Mouse (Mus musculus): ENCODE measurements around the gene Arl14. TPM values are rescaled to one million over a fixed set of nuclear protein-coding genes. Genes with fewer than 3 reads are reported as not detected.
"Not testable (repeated sequence)": the region's sequence is repeated elsewhere in the genome, so short reads cannot be mapped to it uniquely, and the experiment has no call there.

The Arl14 gene
- polyA plus RNA-seq, 1 experiment = not detected

GRCm38 (mm10) chr3:69241020-69241419, 18.8 kb downstream of the Arl14 start:
- Histone ChIP-seq H3K9me3 (ENCODE audit: control insufficient read depth, low read length) (no peaks in the 10 kb centered on the region), H3K36me3 (ENCODE audit: control insufficient read depth) (no peaks in the 10 kb centered on the region), H3K4me1 (ENCODE audit: control insufficient read depth) (no peaks in the 10 kb centered on the region), H3K27me3 (ENCODE audit: control insufficient read depth) (no peaks in the 10 kb centered on the region), H3K4me3 (replicated peaks) (no peak overlapping the region)
- TF ChIP-seq TAL1 (IDR thresholded peaks at IDR 0.05; ENCODE audit: low read length) = no peak
- TF ChIP-seq GATA1 (IDR thresholded peaks at IDR 0.05; ENCODE audit: low read length) = no peak

- no peaks in the 10 kb centered on the region for H3K36me3 ChIP-seq (ENCODE audit: control insufficient read depth)
- no peaks in the 10 kb centered on the region for H3K9me3 ChIP-seq (ENCODE audit: control insufficient read depth, low read length)
- H3K4me1 ChIP-seq (ENCODE audit: control insufficient read depth) = no peaks in the 10 kb centered on the region
- H3K4me3 ChIP-seq (replicated peaks) = no peak overlapping the region
- H3K27me3 ChIP-seq (ENCODE audit: control insufficient read depth) = no peaks in the 10 kb centered on the region
- TF ChIP-seq GATA1 (IDR thresholded peaks at IDR 0.05; ENCODE audit: low read length) = no peak
- TF ChIP-seq TAL1 (IDR thresholded peaks at IDR 0.05; ENCODE audit: low read length) = no peak
These were observed 31.1 kb downstream of the Arl14 start for GRCm38 (mm10) chr3:69253096-69253866.

GRCm38 (mm10) chr3:69254676-69255075, 32.5 kb downstream of the Arl14 start:
- no peaks in the 10 kb centered on the region for H3K4me1 ChIP-seq (ENCODE audit: control insufficient read depth)
- no peaks in the 10 kb centered on the region for H3K9me3 ChIP-seq (ENCODE audit: control insufficient read depth, low read length)
- H3K36me3 ChIP-seq (ENCODE audit: control insufficient read depth) = no peaks in the 10 kb centered on the region
- H3K27me3 ChIP-seq (ENCODE audit: control insufficient read depth) = no peaks in the 10 kb centered on the region
- no peak for TF ChIP-seq TAL1 (IDR thresholded peaks at IDR 0.05; ENCODE audit: low read length)
- no peak for TF ChIP-seq GATA1 (IDR thresholded peaks at IDR 0.05; ENCODE audit: low read length)
- no peak overlapping the region for H3K4me3 ChIP-seq (replicated peaks)

GRCm38 (mm10) chr3:69257049-69257699, 35.0 kb downstream of the Arl14 start:
- Histone ChIP-seq H3K9me3 (ENCODE audit: control insufficient read depth, low read length) (no peaks in the 10 kb centered on the region), H3K4me1 (ENCODE audit: control insufficient read depth) (no peaks in the 10 kb centered on the region)

GRCm38 (mm10) chr3:69263010-69263643, 40.9 kb downstream of the Arl14 start:
- TF ChIP-seq TAL1 (IDR thresholded peaks at IDR 0.05; ENCODE audit: low read length) (no peak), GATA1 (IDR thresholded peaks at IDR 0.05; ENCODE audit: low read length) (no peak)
- no peaks in the 10 kb centered on the region for H3K27me3 ChIP-seq (ENCODE audit: control insufficient read depth)
- H3K9me3 ChIP-seq (ENCODE audit: control insufficient read depth, low read length) = no peaks in the 10 kb centered on the region; the same call in 1 of the 2 replicates
- no peaks in the 10 kb centered on the region for H3K36me3 ChIP-seq (ENCODE audit: control insufficient read depth)
- H3K4me1 ChIP-seq (ENCODE audit: control insufficient read depth) = no peaks in the 10 kb centered on the region
- no peak overlapping the region for H3K4me3 ChIP-seq (replicated peaks)

More at GRCm38 (mm10) chr3:69257049-69257699, 35.0 kb downstream of the Arl14 start:
- TF ChIP-seq TAL1 (IDR thresholded peaks at IDR 0.05; ENCODE audit: low read length) (no peak), GATA1 (IDR thresholded peaks at IDR 0.05; ENCODE audit: low read length) (no peak)
- Histone ChIP-seq H3K36me3 (ENCODE audit: control insufficient read depth) (no peaks in the 10 kb centered on the region), H3K27me3 (ENCODE audit: control insufficient read depth) (no peaks in the 10 kb centered on the region), H3K4me3 (replicated peaks) (no peak overlapping the region)

GRCm38 (mm10) chr3:69264299-69264698, 42.1 kb downstream of the Arl14 start:
- not testable (repeated sequence) for H3K36me3 ChIP-seq (ENCODE audit: control insufficient read depth); H3K4me3 ChIP-seq (replicated peaks); H3K4me1 ChIP-seq (ENCODE audit: control insufficient read depth); H3K27me3 ChIP-seq (ENCODE audit: control insufficient read depth); H3K9me3 ChIP-seq (ENCODE audit: control insufficient read depth, low read length)

- TF ChIP-seq GATA1 (IDR thresholded peaks at IDR 0.05; ENCODE audit: low read length) (no peak), TAL1 (IDR thresholded peaks at IDR 0.05; ENCODE audit: low read length) (no peak)
- no peaks in the 10 kb centered on the region for H3K9me3 ChIP-seq (ENCODE audit: control insufficient read depth, low read length)
- H3K27me3 ChIP-seq (ENCODE audit: control insufficient read depth) = no peaks in the 10 kb centered on the region
- no peaks in the 10 kb centered on the region for H3K4me1 ChIP-seq (ENCODE audit: control insufficient read depth)
- H3K4me3 ChIP-seq (replicated peaks) = no peak overlapping the region
- H3K36me3 ChIP-seq (ENCODE audit: control insufficient read depth) = no peaks in the 10 kb centered on the region
These were observed 49.6 kb downstream of the Arl14 start for GRCm38 (mm10) chr3:69271812-69272211.

Other genes starting within 250 kb of the Arl14 start
- gene Ift80, start 217.8 kb upstream of the Arl14 start, polyA plus RNA-seq (2012) = 0.20 and 0.41 TPM in 2 replicates
- gene Smc4, start 217.7 kb upstream of the Arl14 start, polyA plus RNA-seq (2012) = 17.0 and 17.3 TPM in 2 replicates
- gene Trim59, start 177.7 kb upstream of the Arl14 start, polyA plus RNA-seq (2012) = 3.3 and 9.0 TPM in 2 replicates
- 0.58 and 0.60 TPM in 2 replicates for gene Kpna4, start 95.3 kb upstream of the Arl14 start, polyA plus RNA-seq (2012)
- gene Ppm1l, start 94.4 kb downstream of the Arl14 start, polyA plus RNA-seq (2012) = 0.17 and 0.28 TPM in 2 replicates

Data from erythroblast, embryonic 14.5 days (primary cell).